Mouse (Mus musculus) forebrain, postnatal 0 days (tissue): ENCODE measurements around the gene Camk2n1. TPM values are rescaled to one million over a fixed set of nuclear protein-coding genes. Genes with fewer than 3 reads are reported as not detected.

ENCODE experiments used
- ATAC-seq: fragments of 200-750 bp; cut with Nextera tagmentation; 2 replicates; pipeline ENCODE4 v1.8.0; 2017; ENCODE audit warnings: mild to moderate bottlenecking, moderate library complexity
- DNase-seq: peaks from one replicate; pipeline ENCODE4 v3.0.0-alpha.2; 2015
- H3K27ac ChIP-seq: fragments of 300-500 bp; sonication (generic); 2 replicates; pipeline ENCODE4 v1.5.1; 2014; ENCODE audit warnings: low read depth, mild to moderate bottlenecking, antibody characterized with exemption, low read length, moderate library complexity, mixed read lengths
- H3K27me3 ChIP-seq: fragments of 300-500 bp; sonication (generic); 2 replicates; pipeline ENCODE4 v1.6.1; 2014; ENCODE audit warnings: mild to moderate bottlenecking, low read length, mixed read lengths; ENCODE audit not compliant: insufficient read depth
- H3K36me3 ChIP-seq: fragments of 300-500 bp; sonication (generic); 2 replicates; pipeline ENCODE4 v1.6.1; 2014; ENCODE audit warnings: mild to moderate bottlenecking, moderate library complexity; ENCODE audit not compliant: insufficient read depth
- H3K4me1 ChIP-seq: fragments of 300-500 bp; sonication (generic); 2 replicates; pipeline ENCODE4 v1.6.1; 2014; ENCODE audit warnings: antibody characterized with exemption; ENCODE audit not compliant: insufficient read depth
- H3K4me2 ChIP-seq: fragments of 300-500 bp; sonication (generic); 2 replicates; pipeline ENCODE4 v1.6.1; 2014; ENCODE audit warnings: low read depth, mild to moderate bottlenecking, moderate library complexity
- H3K4me3 ChIP-seq: fragments of 300-500 bp; sonication (generic); 2 replicates; pipeline ENCODE4 v1.5.1; 2014; ENCODE audit warnings: low read depth, low read length, mixed read lengths
- H3K9ac ChIP-seq: fragments of 300-500 bp; sonication (generic); 2 replicates; pipeline ENCODE4 v1.6.1; 2014; ENCODE audit warnings: mild to moderate bottlenecking
- H3K9me3 ChIP-seq: fragments of 300-500 bp; sonication (generic); 2 replicates; pipeline ENCODE4 v1.6.1; 2016; ENCODE audit warnings: low read length
- CTCF ChIP-seq: sonication (generic); IDR thresholded peaks from 2 replicates; pipeline ENCODE4 v1.5.1; 2016; ENCODE audit warnings: antibody characterized with exemption, control low read depth, low read depth
- WGBS: fragments of 180-500 bp; shearing (Covaris S2); extraction: QIAGEN DNeasy Blood & Tissue Kit; methylation state at CpG from one replicate; pipeline ENCODE4 v1.1.7; 2014; 5-methylcytosine and 5-hydroxymethylcytosine counted together
- polyA plus RNA-seq: library from polyadenylated mRNA; unstranded; fragments of >200 nt; fragmentation: Nextera tagmentation; extraction: Ambion mirVana; gene quantifications from 2 replicates; pipeline ENCODE4 v1.2.1, GENCODE M21; 2015
- total RNA-seq: library from RNA; depleted of rRNA; stranded (reverse); fragments of >200 nt; gene quantifications from 2 replicates; pipeline ENCODE4 v1.2.3, GENCODE M21; 2014

Camk2n1 gene
- total and polyA plus RNA-seq, 2 experiments from 2014 or later, result 21.4 to 45.9 TPM

DNA sequence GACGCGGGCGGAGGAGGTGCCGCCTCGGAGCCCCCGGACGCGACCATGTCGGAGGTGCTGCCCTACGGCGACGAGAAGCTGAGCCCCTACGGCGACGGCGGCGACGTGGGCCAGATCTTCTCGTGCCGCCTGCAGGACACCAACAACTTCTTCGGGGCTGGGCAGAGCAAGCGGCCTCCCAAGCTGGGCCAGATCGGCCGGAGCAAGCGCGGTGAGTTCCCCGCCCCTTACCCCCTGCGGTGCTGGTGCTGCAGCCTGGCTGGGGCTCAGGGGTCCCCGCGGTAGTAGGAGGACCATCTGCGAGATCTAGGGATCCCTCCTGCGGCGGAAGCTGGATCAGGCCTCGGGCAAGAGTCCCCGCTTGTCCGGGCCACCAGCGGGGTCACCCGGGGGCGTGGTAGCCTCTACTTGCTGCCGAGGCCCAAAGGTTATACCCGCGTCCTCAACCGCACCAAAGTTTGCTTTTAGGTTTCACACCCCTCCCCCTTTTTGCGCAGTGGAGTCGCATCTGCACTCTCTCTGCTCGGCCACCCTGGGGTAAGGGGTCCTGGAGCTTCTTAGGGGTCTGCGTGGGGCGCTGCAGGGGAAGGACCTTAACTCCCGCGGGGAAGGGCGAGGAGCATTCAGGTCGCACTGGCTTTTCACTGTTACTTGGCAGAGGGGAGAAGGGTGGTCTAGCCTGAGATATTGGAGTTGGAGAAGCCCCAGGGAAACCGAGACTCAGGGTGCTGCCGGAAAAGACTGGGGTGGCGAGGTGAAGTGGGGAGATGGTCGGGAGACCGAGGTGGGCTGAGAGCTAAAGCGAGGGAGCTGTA lies 1.2 kb downstream of the Camk2n1 start:
- H3K9ac ChIP-seq, result peak overlapping the region; percentile 86
- peaks cover 5% of the 10 kb centered on the region for H3K4me1 ChIP-seq
- TF ChIP-seq CTCF, result no peak; the same call in 1 of the 2 replicates
- H3K27me3 ChIP-seq, result no peaks in the 10 kb centered on the region
- peak overlapping the region; percentile 90 for H3K27ac ChIP-seq
- WGBS, result 1% methylated on average over 58 of the region's 58 CpGs
- DNase-seq, result peak; percentile 37
- peak; percentile 11; the same call in 1 of the 2 replicates for ATAC-seq
- H3K36me3 ChIP-seq, result no peaks in the 10 kb centered on the region; the same call in 1 of the 2 replicates
- H3K4me2 ChIP-seq, result peak overlapping the region; percentile 96
- no peaks in the 10 kb centered on the region for H3K9me3 ChIP-seq
- H3K4me3 ChIP-seq, result peak overlapping the region; percentile 82

DNA sequence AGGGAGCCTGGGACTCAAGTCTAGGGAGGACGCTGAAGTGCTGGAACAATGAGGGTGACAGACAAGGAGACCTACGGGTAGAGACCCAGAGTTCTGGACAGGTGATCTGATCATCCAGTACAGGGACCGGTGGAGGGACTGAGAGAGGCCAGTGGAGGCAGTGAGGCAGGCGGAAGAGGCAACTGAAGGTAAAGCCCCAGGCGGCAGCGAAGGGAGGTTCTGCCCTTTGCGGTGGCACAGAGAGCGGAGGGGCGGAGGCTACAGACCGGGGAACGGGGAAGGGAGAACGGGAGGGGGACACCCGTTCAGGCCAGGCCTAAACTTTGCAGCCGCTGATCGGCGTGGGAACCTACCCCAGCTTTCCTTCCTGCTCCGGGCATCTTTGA lies 1.8 kb downstream of the Camk2n1 start:
- peak; percentile 41 for DNase-seq
- ATAC-seq, result no peak

DNA sequence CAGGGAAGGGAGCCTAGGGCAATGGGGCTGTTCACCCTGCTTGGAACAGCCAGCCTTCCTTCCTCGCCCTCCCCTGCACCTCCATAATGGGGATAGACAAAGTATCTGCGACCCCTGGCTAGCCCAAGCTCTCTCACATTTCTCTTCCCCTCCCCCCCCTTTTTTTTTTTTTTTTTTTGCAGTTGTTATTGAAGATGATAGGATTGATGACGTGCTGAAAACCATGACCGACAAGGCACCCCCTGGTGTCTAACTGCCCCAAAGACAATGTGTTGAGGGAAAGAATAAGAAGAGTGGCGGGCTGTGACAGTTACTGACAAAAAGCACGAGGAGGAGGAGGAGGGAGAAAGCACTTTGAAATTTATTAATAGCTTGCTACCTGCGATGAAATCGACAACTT lies 2.4 kb downstream of the Camk2n1 start:
- TF ChIP-seq CTCF, result peak; percentile 20
- 16% methylated on average over 8 of the region's 8 CpGs for WGBS
- no peak for ATAC-seq

More for the DNA sequence above, 1.8 kb downstream of the Camk2n1 start:
- TF ChIP-seq CTCF, result no peak
- H3K27me3 ChIP-seq, result no peaks in the 10 kb centered on the region
- peak overlapping the region; percentile 82 for H3K4me3 ChIP-seq
- H3K4me1 ChIP-seq, result peaks cover 5% of the 10 kb centered on the region
- H3K4me2 ChIP-seq, result peak overlapping the region; percentile 96
- H3K27ac ChIP-seq, result peak overlapping the region; percentile 90; the same call in 1 of the 2 replicates
- H3K9me3 ChIP-seq, result no peaks in the 10 kb centered on the region
- H3K9ac ChIP-seq, result peak overlapping the region; percentile 86
- WGBS, result 8% methylated on average over 15 of the region's 17 CpGs
- no peaks in the 10 kb centered on the region; the same call in 1 of the 2 replicates for H3K36me3 ChIP-seq

DNA sequence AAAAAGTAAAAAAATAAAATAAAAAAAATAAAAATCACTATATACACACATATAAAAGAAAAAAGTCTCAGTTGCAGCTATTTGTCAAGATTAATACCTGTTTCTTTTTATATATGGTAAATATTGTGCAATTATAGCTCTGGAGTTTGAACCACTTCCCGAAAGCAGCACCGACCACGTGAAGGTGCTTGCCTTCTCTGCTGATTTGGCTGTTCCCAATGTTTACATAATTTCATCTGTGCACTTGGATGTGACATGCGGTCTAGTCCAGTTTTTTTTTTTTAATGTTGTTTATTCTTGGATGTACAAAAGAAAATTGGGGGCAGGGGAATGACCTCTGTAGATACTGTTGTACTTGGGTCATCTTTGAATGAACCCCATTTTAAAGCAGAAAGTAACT lies 3.0 kb downstream of the Camk2n1 start:
- no peaks in the 10 kb centered on the region; the same call in 1 of the 2 replicates for H3K36me3 ChIP-seq
- DNase-seq (no peak), ATAC-seq (no peak)
- peaks cover 5% of the 10 kb centered on the region for H3K4me1 ChIP-seq
- WGBS, result 45% methylated on average over 4 of the region's 4 CpGs
- peak overlapping the region; percentile 82 for H3K4me3 ChIP-seq
- no peak overlapping the region for H3K27ac ChIP-seq
- TF ChIP-seq CTCF, result no peak
- H3K4me2 ChIP-seq, result peak overlapping the region; percentile 96
- no peaks in the 10 kb centered on the region for H3K9me3 ChIP-seq
- no peak overlapping the region for H3K9ac ChIP-seq
- H3K27me3 ChIP-seq, result no peaks in the 10 kb centered on the region

More for the DNA sequence above, 2.4 kb downstream of the Camk2n1 start:
- Histone ChIP-seq H3K9me3 (no peaks in the 10 kb centered on the region), H3K4me3 (peak overlapping the region; percentile 82), H3K27me3 (no peaks in the 10 kb centered on the region), H3K36me3 (no peaks in the 10 kb centered on the region; the same call in 1 of the 2 replicates), H3K27ac (peak overlapping the region; percentile 90; the same call in 1 of the 2 replicates), H3K4me2 (peak overlapping the region; percentile 96), H3K9ac (peak overlapping the region; percentile 86), H3K4me1 (peaks cover 5% of the 10 kb centered on the region)
- peak; percentile 9 for DNase-seq

DNA sequence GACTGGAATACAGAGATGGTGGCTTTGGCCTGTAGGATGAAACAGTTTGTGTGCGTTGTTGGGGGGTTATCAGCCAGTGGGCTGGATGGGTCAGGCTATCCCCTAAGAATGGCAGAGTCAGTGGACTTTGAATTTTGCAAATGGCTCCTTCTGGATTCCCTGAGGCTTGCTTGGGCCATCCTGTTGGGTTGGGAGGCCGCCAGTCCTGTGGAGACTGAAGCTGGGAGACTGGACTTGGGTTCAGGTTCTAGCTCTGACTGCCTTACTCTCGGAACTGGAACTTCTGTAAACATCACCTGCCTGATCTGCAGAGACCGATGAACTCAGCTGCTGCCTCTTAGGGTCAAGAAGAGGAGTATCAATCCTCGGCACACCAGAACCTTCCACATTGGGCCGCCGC lies 4.1 kb downstream of the Camk2n1 start:
- TF ChIP-seq CTCF, result no peak
- H3K4me1 ChIP-seq, result peaks cover 12% of the 10 kb centered on the region
- H3K27me3 ChIP-seq, result no peaks in the 10 kb centered on the region
- H3K36me3 ChIP-seq, result no peaks in the 10 kb centered on the region; the same call in 1 of the 2 replicates
- no peak overlapping the region for H3K4me3 ChIP-seq
- ATAC-seq, result no peak
- H3K9me3 ChIP-seq, result no peaks in the 10 kb centered on the region
- 87% methylated on average over 7 of the region's 7 CpGs for WGBS
- no peak for DNase-seq
- H3K9ac ChIP-seq, result no peak overlapping the region
- H3K27ac ChIP-seq, result no peak overlapping the region
- no peak overlapping the region; the same call in 1 of the 2 replicates for H3K4me2 ChIP-seq

DNA sequence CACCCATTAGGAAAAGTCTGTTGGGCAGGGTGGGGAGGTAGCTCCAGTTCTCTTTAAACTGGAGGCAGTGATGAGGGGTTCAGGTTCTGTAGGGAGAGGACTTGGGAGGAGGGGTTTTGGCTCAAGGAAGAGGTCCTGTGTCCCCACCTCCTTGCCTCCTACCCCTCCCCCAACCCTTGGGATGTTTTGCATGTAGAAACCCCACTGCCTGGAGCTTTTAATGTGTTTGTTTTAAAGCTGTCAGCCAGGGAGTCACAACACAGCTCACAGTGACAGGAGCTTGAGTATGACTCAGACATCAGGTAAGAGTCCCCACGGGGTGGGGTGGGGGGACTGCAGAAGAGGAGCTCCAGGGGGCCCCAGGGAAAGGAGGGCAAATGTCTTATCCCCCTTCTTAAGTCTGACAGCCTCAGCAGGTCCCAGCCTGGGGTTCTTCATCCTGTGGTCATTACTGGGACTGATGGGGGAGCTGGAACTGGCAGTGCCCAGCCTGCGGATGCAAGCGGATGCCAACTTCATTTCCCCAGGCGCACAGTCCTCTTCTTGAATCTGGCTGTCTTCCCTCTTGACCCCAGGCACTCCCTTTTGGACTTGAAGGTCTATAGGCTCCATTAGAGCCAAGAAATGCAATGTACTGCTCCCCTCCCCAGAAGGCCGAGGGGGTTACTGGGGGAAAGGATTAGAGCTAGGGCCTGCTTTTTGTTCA lies 4.8 kb downstream of the Camk2n1 start:
- TF ChIP-seq CTCF, result no peak
- Histone ChIP-seq H3K36me3 (no peaks in the 10 kb centered on the region; the same call in 1 of the 2 replicates), H3K27ac (no peak overlapping the region), H3K9me3 (no peaks in the 10 kb centered on the region), H3K4me1 (peaks cover 15% of the 10 kb centered on the region), H3K4me3 (no peak overlapping the region), H3K9ac (no peak overlapping the region), H3K27me3 (no peaks in the 10 kb centered on the region), H3K4me2 (no peak overlapping the region)
- DNase-seq, result no peak
- WGBS, result 39% methylated on average over 5 of the region's 5 CpGs
- ATAC-seq, result no peak

DNA sequence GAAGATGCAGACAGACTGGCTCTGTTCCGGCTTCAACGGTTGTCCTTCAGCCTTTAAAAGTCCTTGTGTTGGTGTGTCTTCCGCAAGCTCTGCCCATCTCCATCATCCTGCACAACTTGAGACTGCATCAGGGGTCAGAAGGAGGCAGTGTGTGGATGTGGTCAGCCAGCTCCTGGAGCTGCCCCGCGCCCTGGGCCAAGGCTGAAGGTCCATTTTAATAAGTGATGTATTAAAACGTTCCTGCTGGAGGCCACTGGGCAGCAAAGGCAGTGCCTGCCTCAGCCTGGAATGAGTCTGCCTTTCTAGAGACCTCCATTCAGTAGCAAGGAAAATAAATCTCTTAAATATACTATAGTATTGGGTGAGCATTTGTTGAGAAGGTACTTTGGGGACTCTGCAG lies 5.7 kb downstream of the Camk2n1 start:
- Histone ChIP-seq H3K9ac (no peak overlapping the region), H3K9me3 (no peaks in the 10 kb centered on the region), H3K4me2 (no peak overlapping the region), H3K4me1 (peaks cover 23% of the 10 kb centered on the region), H3K36me3 (no peaks in the 10 kb centered on the region; the same call in 1 of the 2 replicates), H3K27me3 (no peaks in the 10 kb centered on the region), H3K4me3 (no peak overlapping the region), H3K27ac (no peak overlapping the region)
- TF ChIP-seq CTCF, result no peak
- ATAC-seq (no peak), DNase-seq (no peak)
- WGBS, result 77% methylated on average over 6 of the region's 6 CpGs
